Mouse (Mus musculus) spleen, adult 2 months (tissue): ENCODE measurements around the gene Fam111a. TPM values are rescaled to one million over a fixed set of nuclear protein-coding genes. Genes with fewer than 3 reads are reported as not detected.
A peak's percentile ranks its signal among the peaks of the same experiment; 100 is the strongest.

ENCODE experiments used
- DNase-seq, 2 experiments: peaks; one replicate each; pipeline versions ENCODE4 v3.0.0 to v3.0.0-alpha.2; 2012 to 2021; ENCODE audit warnings: low spot score in 2 of 2, low read depth in 1 of 2
- H3K27ac ChIP-seq: fragments of 200-500 bp; 2 replicates; pipeline ENCODE4 v1.5.1; 2012; ENCODE audit warnings: low read length, inconsistent platforms; ENCODE audit not compliant: insufficient read depth
- H3K27me3 ChIP-seq: fragments of 200-500 bp; 2 replicates; pipeline ENCODE4 v1.6.1; 2012; ENCODE audit warnings: mild to moderate bottlenecking, moderate library complexity, low read length, inconsistent platforms; ENCODE audit not compliant: control insufficient read depth, insufficient read depth
- H3K36me3 ChIP-seq: fragments of 200-500 bp; 2 replicates; pipeline ENCODE4 v1.6.1; 2012; ENCODE audit warnings: mild to moderate bottlenecking, low read length, inconsistent platforms; ENCODE audit not compliant: control insufficient read depth, insufficient read depth
- H3K4me1 ChIP-seq: fragments of 200-500 bp; 2 replicates; pipeline ENCODE4 v1.6.1; 2011; ENCODE audit warnings: inconsistent platforms; ENCODE audit not compliant: control insufficient read depth, insufficient read depth, insufficient read length
- H3K4me3 ChIP-seq: fragments of 200-500 bp; 2 replicates; pipeline ENCODE4 v1.5.1; 2011; ENCODE audit warnings: mild to moderate bottlenecking, inconsistent platforms; ENCODE audit not compliant: insufficient read depth, insufficient read length; ENCODE audit errors: extremely low read depth
- CTCF ChIP-seq: fragments of 200-500 bp; IDR thresholded peaks from 2 replicates; pipeline ENCODE4 v1.5.1; 2011; ENCODE audit warnings: mild to moderate bottlenecking, inconsistent platforms; ENCODE audit not compliant: insufficient read depth, insufficient read length, insufficient replicate concordance; ENCODE audit errors: extremely low read depth
- POLR2A ChIP-seq: fragments of 200-500 bp; IDR thresholded peaks from 2 replicates; pipeline ENCODE4 v1.6.1; 2011; ENCODE audit warnings: low read depth, low read length, inconsistent platforms
- WGBS: fragments of 180-500 bp; shearing (Covaris S2); methylation state at CpG from one replicate; pipeline ENCODE4 v1.1.7; 2018; 5-methylcytosine and 5-hydroxymethylcytosine counted together
- polyA plus RNA-seq: library from polyadenylated mRNA; depleted of rRNA; stranded (reverse); fragments of >200 nt; gene quantifications from 2 replicates; pipeline ENCODE4 v1.2.3, GENCODE M21; 2012

Gene Fam111a
- polyA plus RNA-seq, 1 experiment = 6.4 TPM

- Histone ChIP-seq H3K27ac (no peak overlapping the region), H3K4me3 (no peak overlapping the region), H3K4me1 (no peaks in the 10 kb centered on the region), H3K36me3 (no peaks in the 10 kb centered on the region), H3K27me3 (no peaks in the 10 kb centered on the region)
- no peak for TF ChIP-seq POLR2A
- TF ChIP-seq CTCF = no peak
- WGBS = 93% methylated on average over 5 of the region's 5 CpGs
- DNase-seq = no peak
These were observed 4.7 kb downstream of the Fam111a start for GRCm38 (mm10) chr19:12550005-12550942.

- Histone ChIP-seq H3K36me3 (no peaks in the 10 kb centered on the region), H3K27ac (peak overlapping the region; percentile 67), H3K4me1 (peaks cover 5% of the 10 kb centered on the region), H3K4me3 (no peak overlapping the region), H3K27me3 (no peaks in the 10 kb centered on the region)
- no peak for DNase-seq
- no peak for TF ChIP-seq CTCF
- no peak for TF ChIP-seq POLR2A
- 24% methylated on average over 2 of the region's 2 CpGs for WGBS
These were observed 10.8 kb downstream of the Fam111a start for GRCm38 (mm10) chr19:12556293-12556692.

DNA sequence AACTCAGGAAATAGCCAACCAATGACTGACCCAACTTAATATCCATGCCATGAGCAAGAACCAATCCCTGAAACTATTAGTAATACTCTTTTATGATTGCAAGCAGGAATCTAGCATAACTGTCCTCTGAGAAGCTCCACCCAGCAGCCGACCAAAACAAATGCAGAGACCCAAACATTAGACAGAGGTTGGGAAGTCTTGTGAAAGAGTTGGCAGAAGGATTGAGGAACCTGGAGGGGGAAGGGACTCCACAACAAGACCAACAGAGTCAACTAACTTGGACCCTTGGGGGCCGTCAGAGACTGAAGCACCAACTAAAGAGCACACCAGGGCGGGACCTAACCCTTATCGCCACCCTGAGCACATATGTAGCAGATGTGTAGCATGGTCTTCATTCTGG, 12.7 kb downstream of the Fam111a start:
- H3K4me3 ChIP-seq = no peak overlapping the region
- no peaks in the 10 kb centered on the region for H3K27me3 ChIP-seq
- peaks cover 5% of the 10 kb centered on the region for H3K4me1 ChIP-seq
- TF ChIP-seq CTCF (no peak), POLR2A (no peak)
- no peaks in the 10 kb centered on the region for H3K36me3 ChIP-seq
- WGBS = 85% methylated on average over 4 of the region's 4 CpGs
- no peak overlapping the region for H3K27ac ChIP-seq
- DNase-seq = no peak

GRCm38 (mm10) chr19:12564197-12564596, 18.7 kb downstream of the Fam111a start:
- H3K36me3 ChIP-seq = no peaks in the 10 kb centered on the region
- H3K27me3 ChIP-seq = no peaks in the 10 kb centered on the region
- TF ChIP-seq CTCF (no peak), POLR2A (no peak)
- no peak for DNase-seq
- peak overlapping the region; percentile 36; the same call in 1 of the 2 replicates for H3K4me3 ChIP-seq
- peaks cover 17% of the 10 kb centered on the region; the same call in 1 of the 2 replicates for H3K4me1 ChIP-seq
- peak overlapping the region; percentile 68; the same call in 1 of the 2 replicates for H3K27ac ChIP-seq

GRCm38 (mm10) chr19:12567011-12567410, 21.5 kb downstream of the Fam111a start:
- DNase-seq = peak in 1 of 2 experiments; percentile 52
- 29% methylated on average over 4 of the region's 4 CpGs for WGBS
- Histone ChIP-seq H3K36me3 (no peaks in the 10 kb centered on the region), H3K27me3 (no peaks in the 10 kb centered on the region), H3K4me3 (no peak overlapping the region), H3K27ac (peak overlapping the region; percentile 63), H3K4me1 (peaks cover 21% of the 10 kb centered on the region)
- TF ChIP-seq CTCF (no peak), POLR2A (no peak)

GRCm38 (mm10) chr19:12570866-12571265, 25.3 kb downstream of the Fam111a start:
- Histone ChIP-seq H3K4me3 (no peak overlapping the region), H3K36me3 (no peaks in the 10 kb centered on the region), H3K4me1 (peaks cover 26% of the 10 kb centered on the region), H3K27ac (no peak overlapping the region), H3K27me3 (no peaks in the 10 kb centered on the region)
- DNase-seq = no peak
- 38% methylated on average over 2 of the region's 2 CpGs for WGBS
- TF ChIP-seq CTCF (no peak), POLR2A (no peak)

DNA sequence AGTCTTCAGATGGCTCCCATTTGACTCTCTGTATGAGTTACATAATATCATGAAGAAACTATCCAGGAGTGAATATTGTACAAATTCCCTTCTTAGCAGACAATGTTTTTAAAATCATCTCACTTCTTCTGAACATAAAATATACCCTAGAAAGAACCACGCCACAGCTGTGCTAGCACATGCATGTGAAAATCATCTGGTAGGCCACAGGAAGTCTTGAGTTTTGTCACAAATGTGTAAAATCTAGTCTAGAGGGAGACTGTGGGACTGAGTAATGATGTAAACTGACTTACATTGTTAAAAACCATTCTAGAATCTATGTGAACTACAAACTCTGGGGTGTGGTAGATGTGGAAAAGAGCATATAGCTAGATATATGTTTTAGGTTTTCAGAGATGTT, 26.1 kb downstream of the Fam111a start:
- no peak overlapping the region for H3K4me3 ChIP-seq
- H3K36me3 ChIP-seq = no peaks in the 10 kb centered on the region
- DNase-seq = no peak
- TF ChIP-seq POLR2A (no peak), CTCF (no peak)
- H3K27me3 ChIP-seq = no peaks in the 10 kb centered on the region
- WGBS = 29% methylated on average over 1 of the region's 1 CpGs
- no peak overlapping the region for H3K27ac ChIP-seq
- peaks cover 27% of the 10 kb centered on the region for H3K4me1 ChIP-seq
